In the genomic region with DNA sequence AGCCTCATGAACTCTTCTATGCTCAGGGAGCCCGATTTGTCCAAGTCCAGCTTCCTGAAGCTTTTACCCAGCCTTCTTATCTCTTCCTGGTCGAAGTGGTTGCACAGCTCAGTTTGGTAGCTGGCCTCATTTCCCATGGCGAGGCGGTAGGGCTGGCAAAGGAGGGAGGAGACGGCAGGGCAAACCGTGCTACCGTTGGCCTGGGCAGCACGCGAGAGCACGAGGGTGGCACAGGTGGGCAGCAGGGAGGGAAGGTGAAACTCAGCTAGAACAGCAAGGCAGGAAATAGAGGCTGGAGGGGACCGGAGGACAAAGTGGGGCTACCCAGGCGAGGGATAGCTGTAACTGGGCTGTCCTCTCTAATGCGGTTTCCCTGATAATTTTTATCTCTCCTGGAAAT, we compare ENCODE assay signal across 19 mouse cellular contexts. TPM values are rescaled to one million over a fixed set of nuclear protein-coding genes. Genes with fewer than 3 reads are reported as not detected.
"Had no signal": no experiment of that assay in that cellular context is flagged by ENCODE, and none has a peak within 500 bp of the region (broad histone marks: within the 10 kb centered on the region; RNA-seq: fewer than 3 reads in every experiment).

A gene (minus strand): TSS at position 213 of the 400 bp plus-strand sequence.

- H3K9me3 ChIP-seq: liver, embryonic 12.5 days; midbrain, embryonic 10.5 days; midbrain, embryonic 12.5 days; neural tube, embryonic 12.5 days; stomach, embryonic 15.5 days had no signal

- ATAC-seq: liver, embryonic 12.5 days; midbrain, embryonic 16.5 days had no signal

- H3K27me3 ChIP-seq: liver, embryonic 12.5 days; midbrain, embryonic 12.5 days; neural tube, embryonic 12.5 days; stomach, embryonic 15.5 days had no signal

- H3K4me1 ChIP-seq: liver, embryonic 12.5 days; midbrain, embryonic 10.5 days; midbrain, embryonic 12.5 days; neural tube, embryonic 12.5 days; stomach, embryonic 15.5 days had no signal

- H3K27ac ChIP-seq: liver, embryonic 12.5 days; liver, embryonic 14.5 days; midbrain, embryonic 10.5 days; midbrain, embryonic 12.5 days; neural tube, embryonic 12.5 days; stomach, embryonic 15.5 days; stomach, postnatal 0 days had no signal

- H3K9ac ChIP-seq: liver, embryonic 12.5 days; liver, embryonic 14.5 days; lung, embryonic 14.5 days; midbrain, embryonic 12.5 days; neural tube, embryonic 12.5 days; stomach, embryonic 15.5 days had no signal

- H3K4me3 ChIP-seq: liver, embryonic 12.5 days; midbrain, embryonic 10.5 days; midbrain, embryonic 12.5 days; neural tube, embryonic 12.5 days; stomach, embryonic 15.5 days had no signal

- DNase-seq: lung, adult 18-20 months; lung, embryonic 14.5 days; lung, postnatal 4 days; midbrain, embryonic 14.5 days; right cerebral cortex, postnatal 14 days; thymus, adult 2 months; thymus, postnatal 25 days; thymus, postnatal 4 days had no signal

- H3K4me2 ChIP-seq: liver, embryonic 12.5 days; lung, embryonic 14.5 days; midbrain, embryonic 12.5 days; neural tube, embryonic 12.5 days; stomach, embryonic 15.5 days had no signal

- H3K36me3 ChIP-seq: liver, embryonic 12.5 days; midbrain, embryonic 10.5 days; midbrain, embryonic 12.5 days; neural tube, embryonic 12.5 days; stomach, embryonic 15.5 days had no signal

RNA-seq across cellular contexts. Expression of the gene that starts here (rescaled TPM):
- polyA plus RNA-seq: liver, embryonic 12.5 days; liver, embryonic 14.5 days; liver, embryonic 16.5 days; lung, embryonic 14.5 days; midbrain, embryonic 10.5 days; spleen, adult 2 months; urinary bladder, adult 2 months had no signal
